Mouse (Mus musculus) left cerebral cortex, postnatal 14 days (tissue): ENCODE measurements around the gene Wdr24. TPM values are rescaled to one million over a fixed set of nuclear protein-coding genes. Genes with fewer than 3 reads are reported as not detected.
A peak's percentile ranks its signal among the peaks of the same experiment; 100 is the strongest.
"Not testable (repeated sequence)": the region's sequence is repeated elsewhere in the genome, so short reads cannot be mapped to it uniquely, and the experiment has no call there.

Source experiments
- DNase-seq, 2 experiments: peaks; one replicate each; pipeline ENCODE4 v3.0.0; 2021 to 2022; ENCODE audit warnings: low spot score in 2 of 2, mixed read lengths in 1 of 2
- intact Hi-C: fragments of 180-260 bp; cut with DNase I; formaldehyde crosslinking; loops from one replicate; pipeline ENCODE4 v1.15.1; 2025
- total RNA-seq, 2 experiments: library from RNA; stranded (reverse); gene quantifications; 2 replicates each; pipeline ENCODE4 v1.2.3; 2021

The Wdr24 gene
- total RNA-seq, 2 experiments from 2014 or later, result 22.3 to 23.3 TPM

- intact Hi-C loops, result loop anchor here (2.0 kb wide), 3 partner anchors 28 to 324 kb away; partner anchors contain the start of gene Narfl
- DNase-seq, result peak; percentile 78 to 80
Measured at GRCm38 (mm10) chr17:25801029-25801428, 22.4 kb upstream of the Wdr24 start.

DNA sequence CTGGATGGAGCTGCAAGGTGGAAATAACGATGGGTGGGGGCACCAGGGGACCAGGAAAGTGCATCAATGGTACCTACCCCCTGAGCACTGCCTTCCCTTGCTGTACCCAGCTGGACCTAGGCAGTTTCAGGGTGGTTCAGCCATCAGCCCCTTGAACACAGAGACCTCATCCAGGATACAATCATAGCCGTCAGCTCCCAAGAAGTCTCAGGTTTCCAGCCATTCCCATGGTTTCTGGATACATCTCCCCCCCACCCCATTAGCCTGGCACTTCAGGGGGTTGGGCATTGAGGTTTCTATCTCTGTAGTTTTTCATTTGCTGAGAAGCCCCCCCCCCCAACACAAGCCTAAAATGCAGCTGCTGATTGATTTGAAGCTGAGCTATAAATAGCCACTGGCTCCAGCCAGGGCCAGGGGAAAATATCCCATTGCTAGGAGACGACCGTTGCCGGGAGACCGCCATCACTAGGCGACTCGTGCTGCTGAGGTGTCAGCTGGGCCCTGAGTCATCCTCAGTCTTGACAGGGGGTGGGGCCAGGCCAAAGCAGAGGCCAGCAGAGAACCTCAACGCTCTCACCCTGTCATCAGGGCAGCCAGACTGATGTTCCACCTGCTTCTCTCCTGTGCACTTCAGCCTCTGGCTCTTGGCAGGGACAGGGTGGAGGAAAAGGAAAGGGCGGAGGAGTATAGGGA is 20.5 kb upstream of the Wdr24 start:
- intact Hi-C loops, result no loop called here
- peak; percentile 85 to 96 for DNase-seq

- DNase-seq, result no peak
- intact Hi-C loops, result no loop called here
Measured at GRCm38 (mm10) chr17:25806507-25806906, 16.9 kb upstream of the Wdr24 start.

- DNase-seq, intact Hi-C loops: not testable (repeated sequence)
Measured at GRCm38 (mm10) chr17:25807452-25807851, 16.0 kb upstream of the Wdr24 start.

- no peak for DNase-seq
- intact Hi-C loops, result no loop called here
Measured at GRCm38 (mm10) chr17:25808028-25808427, 15.4 kb upstream of the Wdr24 start.

DNA sequence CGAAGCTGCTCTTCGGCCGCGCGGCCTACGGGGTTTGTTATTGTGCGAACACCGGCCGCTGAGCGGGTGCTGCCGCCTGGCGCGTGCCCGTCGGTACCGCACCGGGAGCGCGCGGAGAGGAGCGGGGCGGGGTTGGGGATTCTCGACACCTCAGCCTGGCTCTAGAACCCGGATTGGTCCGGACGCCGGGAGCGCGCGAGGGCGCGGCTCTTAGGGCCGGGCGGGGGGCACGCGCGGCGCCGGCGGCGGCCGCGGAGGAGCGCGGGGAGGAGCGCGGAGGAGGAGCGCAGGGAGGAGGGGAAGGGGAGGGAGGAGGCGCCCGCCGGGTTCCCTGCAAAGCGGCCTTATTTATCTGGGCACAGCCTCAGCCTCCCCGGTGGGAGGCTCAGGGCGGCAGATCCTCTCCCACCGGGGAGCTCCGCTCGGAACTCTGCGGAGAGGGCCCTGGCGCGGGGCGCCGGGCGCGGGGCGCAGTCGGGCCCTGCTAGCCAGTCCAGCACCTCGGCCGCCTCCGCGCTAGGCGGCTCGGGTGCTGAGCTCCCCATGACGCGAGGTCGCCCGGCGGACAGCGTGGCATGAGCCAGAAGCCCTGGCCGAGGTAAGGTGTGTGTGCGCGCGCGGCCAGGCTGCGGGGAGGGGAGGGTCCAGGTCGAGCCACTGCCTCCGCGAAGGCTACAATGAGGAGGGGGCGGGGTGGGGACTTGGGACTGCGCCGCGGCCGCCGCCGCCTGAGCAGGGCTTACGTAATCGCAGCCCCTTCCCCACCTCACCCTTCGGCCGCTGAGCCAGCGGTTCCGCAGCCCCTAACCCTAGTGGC is 14.4 kb upstream of the Wdr24 start, which contains the start of gene Fbxl16:
Gene Fbxl16, plus strand, starts transcription at position 297 of the 817 bp plus-strand sequence.
- peak; percentile 90 to 94 for DNase-seq
- intact Hi-C loops, result no loop called here

GRCm38 (mm10) chr17:25809606-25810340 is 13.7 kb upstream of the Wdr24 start:
- DNase-seq, result peak in 1 of 2 experiments; percentile 57
- intact Hi-C loops, result no loop called here

- DNase-seq, result no peak
- intact Hi-C loops, result no loop called here
Measured at GRCm38 (mm10) chr17:25810890-25811289, 12.5 kb upstream of the Wdr24 start.

DNA sequence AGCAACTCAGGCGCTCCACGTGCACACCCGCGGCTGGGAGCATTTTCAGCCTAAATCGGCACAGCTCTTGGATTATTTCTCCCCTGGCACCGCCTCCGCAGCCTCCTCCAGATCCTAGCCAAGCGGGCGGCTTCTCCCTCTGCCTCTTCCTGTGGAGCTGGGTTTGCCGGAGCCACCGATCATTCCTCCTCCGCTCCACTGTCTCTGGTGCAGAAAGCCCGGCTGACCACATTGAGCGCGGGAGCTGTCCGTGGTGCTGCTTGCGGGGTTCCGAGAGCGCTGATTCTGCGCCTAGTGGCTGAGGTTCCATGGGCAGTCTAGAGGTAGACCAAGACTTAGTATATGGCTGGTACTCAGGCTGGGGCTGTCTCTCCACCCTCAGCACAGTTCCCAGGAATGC is 10.0 kb upstream of the Wdr24 start:
- intact Hi-C loops, result no loop called here
- DNase-seq, result peak; percentile 83 to 89

- no peak for DNase-seq
- intact Hi-C loops, result no loop called here
Measured at GRCm38 (mm10) chr17:25817662-25818061, 5.8 kb upstream of the Wdr24 start.

DNA sequence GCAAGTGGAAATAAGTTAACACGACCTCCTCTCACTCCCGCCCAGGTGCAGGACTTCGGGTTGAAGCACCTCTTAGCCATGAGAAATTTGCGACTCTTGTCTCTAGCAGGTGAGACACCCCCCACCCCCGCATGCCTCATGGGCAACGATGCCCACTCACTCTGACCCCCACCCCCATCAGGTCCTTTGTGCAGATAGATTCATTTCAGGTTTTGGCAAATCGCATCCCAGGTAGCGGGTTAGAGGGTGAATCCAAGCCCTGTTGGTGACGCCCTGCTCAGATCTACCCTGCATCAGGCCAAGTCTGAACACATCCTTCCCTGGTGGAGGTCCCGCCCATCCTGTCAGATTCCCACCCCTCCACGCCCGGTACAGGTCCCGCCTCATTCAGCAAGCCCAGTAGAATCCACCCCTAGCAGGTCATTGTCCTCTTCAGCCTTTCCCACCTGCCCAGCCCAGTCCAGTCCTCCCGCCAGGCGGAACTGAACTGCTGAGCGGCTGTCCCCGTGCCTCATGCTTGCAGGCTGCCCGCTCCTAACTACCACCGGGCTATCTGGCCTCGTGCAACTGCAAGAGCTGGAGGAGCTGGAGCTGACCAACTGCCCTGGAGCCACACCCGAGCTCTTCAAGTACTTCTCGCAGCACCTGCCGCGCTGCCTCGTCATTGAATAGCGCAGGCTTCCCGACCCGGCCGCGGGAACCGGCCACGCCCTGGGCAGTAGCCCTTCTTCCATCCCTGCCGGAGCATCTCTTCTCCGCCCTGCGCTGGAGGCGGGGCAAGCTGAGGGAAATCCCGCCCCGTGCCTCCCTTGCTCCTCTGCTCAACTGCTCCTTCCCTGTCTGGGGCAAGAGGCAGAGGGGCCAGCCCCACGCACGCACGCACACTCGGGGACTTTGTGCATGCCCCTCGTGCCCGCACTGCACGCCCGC is 4.3 kb upstream of the Wdr24 start:
- intact Hi-C loops, result no loop called here

GRCm38 (mm10) chr17:25824362-25825142 is 1.1 kb downstream of the Wdr24 start:
- intact Hi-C loops, result no loop called here

More for the DNA sequence above, 4.3 kb upstream of the Wdr24 start:
- DNase-seq, result no peak

GRCm38 (mm10) chr17:25825311-25825710 is 1.9 kb downstream of the Wdr24 start:
- no peak for DNase-seq
- intact Hi-C loops, result no loop called here

More at GRCm38 (mm10) chr17:25824362-25825142, 1.1 kb downstream of the Wdr24 start:
- DNase-seq, result no peak

DNA sequence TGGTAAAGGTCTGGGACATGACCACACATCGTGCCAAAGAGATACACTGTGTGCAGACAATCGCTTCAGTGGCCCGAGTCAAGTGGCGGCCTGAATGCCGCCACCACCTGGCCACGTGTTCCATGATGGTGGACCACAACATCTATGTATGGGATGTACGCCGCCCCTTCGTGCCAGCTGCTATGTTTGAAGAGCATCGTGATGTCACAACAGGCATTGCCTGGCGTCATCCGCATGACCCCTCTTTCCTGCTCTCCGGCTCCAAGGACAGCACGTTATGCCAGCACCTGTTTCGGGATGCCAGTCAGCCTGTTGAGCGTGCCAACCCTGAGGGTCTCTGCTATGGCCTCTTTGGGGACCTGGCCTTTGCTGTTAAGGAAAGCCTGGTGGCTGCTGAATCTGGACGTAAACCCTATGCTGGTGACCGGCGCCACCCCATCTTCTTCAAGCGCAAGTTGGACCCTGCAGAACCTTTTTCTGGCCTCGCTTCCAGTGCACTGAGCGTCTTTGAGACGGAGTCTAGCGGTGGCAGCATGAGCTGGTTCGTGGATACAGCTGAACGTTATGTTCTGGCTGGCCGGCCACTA is 2.6 kb downstream of the Wdr24 start:
- intact Hi-C loops, result no loop called here
- no peak for DNase-seq

- no peak for DNase-seq
Measured at GRCm38 (mm10) chr17:25827011-25827410, 3.6 kb downstream of the Wdr24 start.

DNA sequence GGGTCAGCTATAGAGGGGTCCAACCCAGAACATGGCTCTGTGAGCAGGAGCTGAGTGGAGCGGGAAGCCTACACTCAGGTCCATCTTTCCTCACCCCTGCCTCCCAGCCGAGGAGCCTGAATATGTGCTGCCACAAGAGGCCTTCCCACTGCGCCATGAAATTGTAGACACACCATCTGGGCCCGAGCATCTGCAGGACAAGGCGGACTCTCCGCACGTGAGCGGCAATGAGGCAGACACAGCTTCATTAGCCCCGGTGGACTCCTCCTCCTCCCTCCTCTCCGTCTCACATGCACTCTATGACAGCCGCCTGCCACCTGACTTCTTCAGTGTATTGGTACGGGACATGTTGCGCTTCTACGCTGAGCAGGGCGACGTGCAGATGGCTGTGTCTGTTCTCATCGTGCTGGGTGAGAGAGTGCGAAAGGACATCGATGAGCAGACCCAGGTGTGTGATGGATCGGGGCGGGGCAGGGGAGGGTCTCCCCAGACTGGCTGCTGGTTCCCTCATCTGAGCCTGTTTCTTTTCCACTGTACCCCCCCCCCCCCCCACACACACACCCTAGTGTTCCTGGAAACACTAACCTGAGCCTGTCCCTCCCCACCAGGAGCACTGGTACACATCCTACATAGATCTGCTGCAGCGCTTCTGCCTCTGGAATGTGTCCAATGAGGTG is 4.3 kb downstream of the Wdr24 start:
- no peak for DNase-seq
- intact Hi-C loops, result no loop called here

More at GRCm38 (mm10) chr17:25827011-25827410, 3.6 kb downstream of the Wdr24 start:
- intact Hi-C loops, result no loop called here

- DNase-seq, result no peak
- intact Hi-C loops, result no loop called here
Measured at GRCm38 (mm10) chr17:25828223-25828594, 4.8 kb downstream of the Wdr24 start.
